13 mouse cellular contexts compared by ENCODE assay signal in the genomic region with DNA sequence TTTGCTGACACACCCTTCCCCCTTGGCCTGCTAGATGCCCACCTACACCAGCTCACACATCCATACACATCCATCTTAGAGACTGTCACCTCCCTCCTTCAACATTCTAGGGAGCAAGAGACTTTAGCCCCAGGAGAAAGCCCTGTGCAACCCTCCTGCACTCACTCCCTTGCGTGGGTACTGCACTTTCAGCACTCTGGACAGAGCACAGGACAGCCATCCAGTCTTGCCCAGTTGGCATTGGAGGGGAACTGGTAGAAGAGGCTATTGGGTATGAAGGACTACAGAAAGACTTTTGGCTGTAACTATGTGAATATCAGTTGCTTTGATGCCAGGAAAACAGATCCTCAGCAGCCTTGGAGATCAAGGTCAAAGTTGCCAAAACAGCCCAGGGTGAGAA.
A peak's percentile ranks its signal among the peaks of the same experiment; 100 is the strongest.
DNase-seq lines count a peak whose midpoint lies in the region; ATAC-seq lines count a peak whose summit lies in the region.
"Had no signal": no experiment of that assay in that cellular context is flagged by ENCODE, and none has a peak within 500 bp of the region (broad histone marks: within the 10 kb centered on the region; RNA-seq: fewer than 3 reads in every experiment).

No protein-coding gene starts in this region.

- no peak overlapping the region for H3K4me3 ChIP-seq in hindbrain, embryonic 10.5 days
- H3K4me3 ChIP-seq in hindbrain, embryonic 13.5 days: no peak overlapping the region
- H3K4me3 ChIP-seq in neural tube, embryonic 11.5 days (ENCODE audit: low read depth, low read length): no peak overlapping the region
- no peak overlapping the region for H3K4me3 ChIP-seq in neural tube, embryonic 15.5 days (replicated peaks)
- no peak overlapping the region for H3K4me3 ChIP-seq in embryonic facial prominence, embryonic 10.5 days
- H3K4me3 ChIP-seq: gastrocnemius, adult 2 months; heart, embryonic 15.5 days had no signal

- H3K4me2 ChIP-seq in hindbrain, embryonic 13.5 days: no peak overlapping the region
- no peak overlapping the region for H3K4me2 ChIP-seq in neural tube, embryonic 11.5 days (ENCODE audit: low read depth)
- no peak overlapping the region for H3K4me2 ChIP-seq in neural tube, embryonic 15.5 days
- H3K4me2 ChIP-seq: heart, embryonic 15.5 days had no signal

- no peak for ATAC-seq in hindbrain, embryonic 13.5 days (ENCODE audit: low FRiP score)
- ATAC-seq in neural tube, embryonic 11.5 days (ENCODE audit: insufficient read depth, low FRiP score, low TSS enrichment): no peak
- ATAC-seq in neural tube, embryonic 15.5 days (ENCODE audit: low FRiP score): no peak
- ATAC-seq in activated CD4-positive, CD25-positive, alpha-beta regulatory T cell, adult 4 months: no peak
- ATAC-seq: CD4-positive, CD25-positive, alpha-beta regulatory T cell, adult 4 months had no signal

- 22% methylated on average over 1 of the region's 1 CpGs for WGBS in hindbrain, embryonic 10.5 days
- 24% methylated on average over 1 of the region's 1 CpGs for WGBS in hindbrain, embryonic 13.5 days
- WGBS in neural tube, embryonic 11.5 days: 15% methylated on average over 1 of the region's 1 CpGs
- 29% methylated on average over 1 of the region's 1 CpGs for WGBS in neural tube, embryonic 15.5 days
- WGBS in embryonic facial prominence, embryonic 10.5 days: 9% methylated on average over 1 of the region's 1 CpGs

- intact Hi-C loops in left cerebral cortex, postnatal 14 days (cut with DNase I): no loop called here

- H3K27me3 ChIP-seq in hindbrain, embryonic 10.5 days (ENCODE audit: insufficient read depth, poor library complexity, severe bottlenecking): no peaks in the 10 kb centered on the region
- peaks cover 59% of the 10 kb centered on the region for H3K27me3 ChIP-seq in hindbrain, embryonic 13.5 days
- no peaks in the 10 kb centered on the region for H3K27me3 ChIP-seq in neural tube, embryonic 11.5 days (ENCODE audit: control insufficient read depth, insufficient read depth, low read length)
- peaks cover 21% of the 10 kb centered on the region for H3K27me3 ChIP-seq in neural tube, embryonic 15.5 days (replicated peaks)
- H3K27me3 ChIP-seq in embryonic facial prominence, embryonic 10.5 days (replicated peaks; ENCODE audit: low read depth, poor library complexity, severe bottlenecking): no peaks in the 10 kb centered on the region

- H3K27ac ChIP-seq in hindbrain, embryonic 10.5 days: no peak overlapping the region
- no peak overlapping the region for H3K27ac ChIP-seq in hindbrain, embryonic 13.5 days
- no peak overlapping the region for H3K27ac ChIP-seq in neural tube, embryonic 11.5 days (ENCODE audit: low read depth, low read length)
- no peak overlapping the region for H3K27ac ChIP-seq in neural tube, embryonic 15.5 days (replicated peaks)
- no peak overlapping the region for H3K27ac ChIP-seq in embryonic facial prominence, embryonic 10.5 days (replicated peaks)
- H3K27ac ChIP-seq: gastrocnemius, adult 2 months; heart, embryonic 15.5 days had no signal

- H3K4me1 ChIP-seq in hindbrain, embryonic 10.5 days (replicated peaks): 0 out of 2 replicates have a peak, but pooled peaks cover 1% of the 10 kb centered on the region
- H3K4me1 ChIP-seq in hindbrain, embryonic 13.5 days (replicated peaks): peaks cover 27% of the 10 kb centered on the region
- H3K4me1 ChIP-seq in neural tube, embryonic 11.5 days (ENCODE audit: control insufficient read depth, insufficient read depth, low read length): no peaks in the 10 kb centered on the region
- H3K4me1 ChIP-seq in neural tube, embryonic 15.5 days: peaks cover 26% of the 10 kb centered on the region
- H3K4me1 ChIP-seq in embryonic facial prominence, embryonic 10.5 days: no peaks in the 10 kb centered on the region

- H3K9ac ChIP-seq in hindbrain, embryonic 13.5 days: no peak overlapping the region
- no peak overlapping the region for H3K9ac ChIP-seq in neural tube, embryonic 11.5 days (ENCODE audit: low read length)
- no peak overlapping the region for H3K9ac ChIP-seq in neural tube, embryonic 15.5 days (replicated peaks)
- H3K9ac ChIP-seq: heart, embryonic 15.5 days had no signal

- no peaks in the 10 kb centered on the region for H3K9me3 ChIP-seq in hindbrain, embryonic 10.5 days
- H3K9me3 ChIP-seq in hindbrain, embryonic 13.5 days: no peaks in the 10 kb centered on the region
- no peaks in the 10 kb centered on the region for H3K9me3 ChIP-seq in neural tube, embryonic 11.5 days (ENCODE audit: control insufficient read depth, low read length)
- H3K9me3 ChIP-seq in neural tube, embryonic 15.5 days (replicated peaks): no peaks in the 10 kb centered on the region
- H3K9me3 ChIP-seq in embryonic facial prominence, embryonic 10.5 days: no peaks in the 10 kb centered on the region
- H3K9me3 ChIP-seq: heart, embryonic 15.5 days had no signal

- H3K36me3 ChIP-seq in hindbrain, embryonic 10.5 days: no peaks in the 10 kb centered on the region
- no peaks in the 10 kb centered on the region for H3K36me3 ChIP-seq in hindbrain, embryonic 13.5 days
- H3K36me3 ChIP-seq in neural tube, embryonic 11.5 days (ENCODE audit: control insufficient read depth, insufficient read depth, low read length): no peaks in the 10 kb centered on the region
- no peaks in the 10 kb centered on the region for H3K36me3 ChIP-seq in neural tube, embryonic 15.5 days
- no peaks in the 10 kb centered on the region for H3K36me3 ChIP-seq in embryonic facial prominence, embryonic 10.5 days (replicated peaks)
- H3K36me3 ChIP-seq: heart, embryonic 15.5 days had no signal

- DNase-seq in hindbrain, embryonic 10.5 days (ENCODE audit: low spot score): peak; percentile 35
- peak; percentile 36 for DNase-seq in neural tube, embryonic 11.5 days (ENCODE audit: low spot score)
- DNase-seq in embryonic facial prominence, embryonic 10.5 days (ENCODE audit: low spot score): peak; percentile 56
- peak; percentile 54 for DNase-seq in retina, embryonic 14.5 days (ENCODE audit: low spot score)
- no peak for DNase-seq in left cerebral cortex, postnatal 14 days (ENCODE audit: low spot score in 2 of 2)
- DNase-seq: cerebellum, adult 2 months; right cerebral cortex, adult 18-20 months had no signal

Comparison
In these comparisons a context has a peak if more than half of its experiments do, and no peak if none do; other contexts are left out.
1. DNase-seq: peak in hindbrain, embryonic 10.5 days (single experiment), neural tube, embryonic 11.5 days (single experiment), embryonic facial prominence, embryonic 10.5 days (single experiment) and retina, embryonic 14.5 days (single experiment); none in left cerebral cortex, postnatal 14 days (0 of 2).